Mouse (Mus musculus): Measurements from ENCODE around the gene Gm13102. TPM values are rescaled to one million over a fixed set of nuclear protein-coding genes. Genes with fewer than 3 reads are reported as not detected.
"Not testable (repeated sequence)": the region's sequence is repeated elsewhere in the genome, so short reads cannot be mapped to it uniquely, and the experiment has no call there.

Gene Gm13102
- polyA plus RNA-seq (2016; fragmentation: Nextera tagmentation; extraction: Ambion mirVana) = not detected in 2 replicates

DNA sequence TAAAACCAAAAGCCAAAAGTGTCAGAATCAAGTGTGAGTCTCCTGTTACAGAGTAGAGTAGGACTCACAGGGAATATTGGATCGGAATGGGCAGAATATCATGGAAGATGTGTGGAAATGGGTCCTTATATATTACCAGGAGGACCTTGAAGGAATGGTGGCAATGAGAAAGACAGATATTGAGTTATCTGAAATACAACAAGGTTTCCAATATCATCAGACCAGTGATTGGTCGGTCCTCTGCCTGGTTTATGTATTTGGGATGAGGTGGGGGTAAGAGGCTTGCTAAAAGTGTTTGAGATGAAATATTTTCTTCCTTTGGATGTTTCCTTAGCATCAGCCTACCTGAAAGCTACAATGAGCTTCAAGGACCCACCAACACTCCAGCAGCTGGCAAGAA lies at the start of gene Gm13102:
Gene Gm13102, plus strand, starts transcription at position 301 of the 400 bp plus-strand sequence.
- 91% methylated on average over 1 of the region's 2 CpGs for WGBS
- not testable (repeated sequence) for H3K4me1 ChIP-seq (replicated peaks); DNase-seq (ENCODE audit: low spot score); H3K27ac ChIP-seq; H3K9me3 ChIP-seq; H3K4me3 ChIP-seq; H3K36me3 ChIP-seq; H3K27me3 ChIP-seq (ENCODE audit: insufficient read depth, poor library complexity, severe bottlenecking)

DNA sequence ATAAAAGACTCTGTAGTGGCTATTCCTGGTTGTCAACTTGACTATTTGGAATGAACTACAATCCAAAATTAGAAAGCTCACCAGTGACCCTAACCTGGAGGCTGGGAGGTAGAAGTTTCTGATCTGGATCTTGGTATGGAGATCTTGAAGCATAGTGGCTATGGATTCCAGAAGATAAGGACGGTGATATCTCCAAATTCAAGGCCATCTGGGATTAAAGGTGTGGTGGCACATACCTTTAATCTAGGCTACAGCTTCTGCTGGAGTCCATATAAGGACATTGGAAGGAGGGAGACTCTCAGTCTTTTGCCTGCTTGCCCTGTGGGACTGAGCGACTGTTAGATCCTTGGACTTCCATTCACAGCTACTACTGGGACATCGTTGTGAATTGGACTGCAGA lies 47.4 kb upstream of the Gm13102 start, which contains the start of gene Pramel4:
Gene Pramel4, plus strand, starts transcription at position 301 of the 400 bp plus-strand sequence.
- H3K27me3 ChIP-seq (ENCODE audit: insufficient read depth, poor library complexity, severe bottlenecking); H3K27ac ChIP-seq; DNase-seq (ENCODE audit: low spot score); H3K9me3 ChIP-seq; H3K4me1 ChIP-seq (replicated peaks); H3K4me3 ChIP-seq; H3K36me3 ChIP-seq: not testable (repeated sequence)
- WGBS = 90% methylated on average over 3 of the region's 3 CpGs

Other genes starting within 250 kb of the Gm13102 start
- not detected in 2 replicates for gene Pramef6, start 206.1 kb upstream of the Gm13102 start, polyA plus RNA-seq (2016; fragmentation: Nextera tagmentation; extraction: Ambion mirVana)
- not detected in 2 replicates for gene Pramef25, start 155.5 kb upstream of the Gm13102 start, polyA plus RNA-seq (2016; fragmentation: Nextera tagmentation; extraction: Ambion mirVana)
- not detected in 2 replicates for gene Gm13101, start 139.5 kb upstream of the Gm13102 start, polyA plus RNA-seq (2016; fragmentation: Nextera tagmentation; extraction: Ambion mirVana)
- not detected in 2 replicates for gene Pramef17, start 112.1 kb upstream of the Gm13102 start, polyA plus RNA-seq (2016; fragmentation: Nextera tagmentation; extraction: Ambion mirVana)
- gene Pramel4, start 47.3 kb upstream of the Gm13102 start, polyA plus RNA-seq (2016; fragmentation: Nextera tagmentation; extraction: Ambion mirVana) = not detected in 2 replicates
- not detected in 2 replicates for gene Oog3, start 56.2 kb downstream of the Gm13102 start, polyA plus RNA-seq (2016; fragmentation: Nextera tagmentation; extraction: Ambion mirVana)
- not detected in 2 replicates for gene Oog2, start 84.2 kb downstream of the Gm13102 start, polyA plus RNA-seq (2016; fragmentation: Nextera tagmentation; extraction: Ambion mirVana)
- gene C87977, start 106.8 kb downstream of the Gm13102 start, polyA plus RNA-seq (2016; fragmentation: Nextera tagmentation; extraction: Ambion mirVana) = not detected in 2 replicates
- gene Pramel5, start 174.0 kb downstream of the Gm13102 start, polyA plus RNA-seq (2016; fragmentation: Nextera tagmentation; extraction: Ambion mirVana) = not detected in 2 replicates
- gene Gm13128, start 223.8 kb downstream of the Gm13102 start, polyA plus RNA-seq (2016; fragmentation: Nextera tagmentation; extraction: Ambion mirVana) = not detected in 2 replicates